Mouse (Mus musculus) megakaryocyte, embryonic 14.5 days (primary cell): ENCODE measurements around the gene Tcp11. TPM values are rescaled to one million over a fixed set of nuclear protein-coding genes. Genes with fewer than 3 reads are reported as not detected.

Experiments
- H3K27me3 ChIP-seq: replicated peaks from 2 replicates; pipeline ENCODE3; 2012; ENCODE audit warnings: inconsistent platforms
- H3K36me3 ChIP-seq: replicated peaks from 2 replicates; pipeline ENCODE3; 2012; ENCODE audit warnings: low read length, inconsistent platforms, mixed read lengths
- H3K4me1 ChIP-seq: 2 replicates; pipeline ENCODE4 v1.6.1; 2012; ENCODE audit warnings: inconsistent platforms
- H3K4me3 ChIP-seq: replicated peaks from 2 replicates; pipeline ENCODE3; 2012; ENCODE audit warnings: moderate library complexity, mild to moderate bottlenecking, inconsistent platforms
- H3K9me3 ChIP-seq: 2 replicates; pipeline ENCODE4 v1.6.1; 2012; ENCODE audit warnings: inconsistent platforms
- FLI1 ChIP-seq: IDR thresholded peaks from 2 replicates; pipeline ENCODE4 v1.6.1; 2012; ENCODE audit warnings: low read length, inconsistent platforms, mixed read lengths
- GATA1 ChIP-seq: IDR thresholded peaks from 3 replicates; pipeline ENCODE4 v1.6.1; 2012; ENCODE audit warnings: mixed read lengths, low read length, inconsistent platforms, borderline replicate concordance
- polyA plus RNA-seq: library from polyadenylated mRNA; stranded (reverse); fragments of >175 nt; gene quantifications from 2 replicates; pipeline ENCODE4 v1.2.3, GENCODE M21; 2012; ENCODE audit warnings: low replicate concordance; ENCODE audit not compliant: insufficient read depth

Tcp11 gene
- polyA plus RNA-seq, 1 experiment, result 0.47 TPM

DNA sequence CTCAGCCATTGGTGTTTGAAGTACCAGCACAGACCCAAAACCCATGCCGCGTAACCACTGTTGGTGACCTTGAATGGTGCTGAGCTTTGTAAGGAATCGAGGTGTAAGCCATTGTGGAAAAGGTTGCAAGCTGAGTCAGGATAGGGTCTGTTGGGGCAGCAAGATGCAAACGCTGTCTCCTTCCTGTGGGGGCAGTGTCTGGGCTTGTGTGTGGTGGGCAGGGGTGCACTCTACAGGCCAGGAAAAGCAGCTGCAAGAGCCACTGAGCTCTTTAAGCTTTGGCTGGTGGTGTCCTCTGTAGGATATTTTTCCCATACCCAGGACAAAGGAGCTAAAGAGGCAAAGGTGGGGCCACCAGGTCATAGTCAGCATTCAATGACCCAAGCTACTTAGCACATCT, 32.0 kb downstream of the Tcp11 start:
- TF ChIP-seq GATA1, result no peak
- no peak for TF ChIP-seq FLI1
- Histone ChIP-seq H3K4me1 (peaks cover 57% of the 10 kb centered on the region), H3K36me3 (peaks cover 100% of the 10 kb centered on the region), H3K27me3 (no peaks in the 10 kb centered on the region), H3K4me3 (no peak overlapping the region), H3K9me3 (no peaks in the 10 kb centered on the region)

- H3K36me3 ChIP-seq, result peaks cover 100% of the 10 kb centered on the region
- no peak overlapping the region for H3K4me3 ChIP-seq
- TF ChIP-seq FLI1, result no peak
- TF ChIP-seq GATA1, result no peak
- H3K27me3 ChIP-seq, result no peaks in the 10 kb centered on the region
- no peaks in the 10 kb centered on the region for H3K9me3 ChIP-seq
- peaks cover 66% of the 10 kb centered on the region for H3K4me1 ChIP-seq
These were observed 32.9 kb downstream of the Tcp11 start for GRCm38 (mm10) chr17:28047520-28047919.

GRCm38 (mm10) chr17:28047017-28047416, 33.4 kb downstream of the Tcp11 start:
- Histone ChIP-seq H3K4me3 (no peak overlapping the region), H3K9me3 (no peaks in the 10 kb centered on the region), H3K36me3 (peaks cover 100% of the 10 kb centered on the region), H3K27me3 (no peaks in the 10 kb centered on the region), H3K4me1 (peaks cover 71% of the 10 kb centered on the region)
- no peak for TF ChIP-seq GATA1
- no peak for TF ChIP-seq FLI1

- peaks cover 100% of the 10 kb centered on the region for H3K36me3 ChIP-seq
These were observed 38.1 kb downstream of the Tcp11 start for GRCm38 (mm10) chr17:28042299-28042771.

GRCm38 (mm10) chr17:28041298-28041697, 39.1 kb downstream of the Tcp11 start:
- peaks cover 75% of the 10 kb centered on the region for H3K4me1 ChIP-seq
- H3K27me3 ChIP-seq, result no peaks in the 10 kb centered on the region
- H3K36me3 ChIP-seq, result peaks cover 100% of the 10 kb centered on the region
- no peak for TF ChIP-seq FLI1
- TF ChIP-seq GATA1, result no peak
- H3K9me3 ChIP-seq, result no peaks in the 10 kb centered on the region
- H3K4me3 ChIP-seq, result no peak overlapping the region

More at GRCm38 (mm10) chr17:28042299-28042771, 38.1 kb downstream of the Tcp11 start:
- TF ChIP-seq FLI1, result no peak
- no peak for TF ChIP-seq GATA1
- H3K9me3 ChIP-seq, result no peaks in the 10 kb centered on the region
- no peaks in the 10 kb centered on the region for H3K27me3 ChIP-seq
- no peak overlapping the region for H3K4me3 ChIP-seq
- H3K4me1 ChIP-seq, result peaks cover 78% of the 10 kb centered on the region

DNA sequence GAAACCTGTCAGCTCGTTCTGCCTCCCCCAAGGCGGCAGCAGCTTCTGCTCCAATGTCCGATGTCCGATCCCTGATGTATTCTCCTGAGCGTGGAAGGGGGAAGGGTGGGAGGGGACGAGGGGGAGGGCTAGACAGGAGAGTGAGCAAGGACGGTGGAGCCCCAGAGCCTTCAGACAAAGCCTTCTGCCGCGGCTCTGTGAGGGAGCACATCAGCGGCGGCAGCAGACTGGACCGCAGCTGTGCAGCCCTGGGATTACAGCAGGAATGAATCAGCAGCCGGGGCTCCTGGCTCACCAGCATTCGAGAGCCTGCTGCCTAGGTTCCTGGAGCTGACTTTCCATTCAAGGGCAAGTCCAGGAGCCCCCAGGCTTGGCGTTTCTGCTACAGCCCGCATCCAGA, 39.8 kb downstream of the Tcp11 start:
- TF ChIP-seq FLI1 (no peak), GATA1 (no peak)
- peaks cover 100% of the 10 kb centered on the region for H3K36me3 ChIP-seq
- no peaks in the 10 kb centered on the region for H3K27me3 ChIP-seq
- peaks cover 74% of the 10 kb centered on the region for H3K4me1 ChIP-seq
- no peak overlapping the region for H3K4me3 ChIP-seq
- no peaks in the 10 kb centered on the region for H3K9me3 ChIP-seq

- no peak overlapping the region for H3K4me3 ChIP-seq
- peaks cover 99% of the 10 kb centered on the region for H3K36me3 ChIP-seq
- H3K9me3 ChIP-seq, result no peaks in the 10 kb centered on the region
- TF ChIP-seq FLI1 (no peak), GATA1 (no peak)
- no peaks in the 10 kb centered on the region for H3K27me3 ChIP-seq
- peaks cover 70% of the 10 kb centered on the region for H3K4me1 ChIP-seq
These were observed 43.4 kb downstream of the Tcp11 start for GRCm38 (mm10) chr17:28036813-28037756.

- no peak for TF ChIP-seq FLI1
- no peak for TF ChIP-seq GATA1
- H3K4me3 ChIP-seq, result no peak overlapping the region
- peaks cover 80% of the 10 kb centered on the region for H3K4me1 ChIP-seq
- no peaks in the 10 kb centered on the region for H3K9me3 ChIP-seq
- H3K36me3 ChIP-seq, result peaks cover 99% of the 10 kb centered on the region
- H3K27me3 ChIP-seq, result no peaks in the 10 kb centered on the region
These were observed 45.5 kb downstream of the Tcp11 start for GRCm38 (mm10) chr17:28034986-28035385.

DNA sequence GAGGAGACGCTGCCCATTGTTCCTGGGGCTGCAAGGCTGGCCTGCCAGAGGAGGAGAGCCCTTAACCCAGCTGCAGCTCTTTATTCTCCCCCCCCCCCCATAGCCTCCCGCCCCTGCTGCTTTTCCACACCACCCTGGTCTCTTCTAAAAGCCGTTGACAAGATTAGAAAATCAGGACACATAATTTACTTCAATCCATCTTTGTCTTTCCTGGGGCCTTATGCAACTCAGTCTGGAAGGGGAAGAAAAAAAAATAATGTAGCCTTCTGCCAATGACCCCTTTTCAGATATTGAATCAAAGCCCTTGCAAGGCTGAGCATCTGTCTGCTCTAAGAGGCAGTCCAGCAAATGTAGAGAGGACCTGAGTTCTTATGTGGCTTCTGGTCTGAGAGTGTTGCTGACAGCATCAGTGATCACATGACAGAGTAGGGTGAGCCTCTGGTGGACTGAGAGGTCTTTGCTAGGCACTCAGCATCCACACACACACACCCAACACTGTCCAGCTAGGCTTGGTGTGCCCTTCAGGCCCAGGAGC, 47.3 kb downstream of the Tcp11 start:
- no peaks in the 10 kb centered on the region for H3K9me3 ChIP-seq
- H3K36me3 ChIP-seq, result peaks cover 93% of the 10 kb centered on the region

DNA sequence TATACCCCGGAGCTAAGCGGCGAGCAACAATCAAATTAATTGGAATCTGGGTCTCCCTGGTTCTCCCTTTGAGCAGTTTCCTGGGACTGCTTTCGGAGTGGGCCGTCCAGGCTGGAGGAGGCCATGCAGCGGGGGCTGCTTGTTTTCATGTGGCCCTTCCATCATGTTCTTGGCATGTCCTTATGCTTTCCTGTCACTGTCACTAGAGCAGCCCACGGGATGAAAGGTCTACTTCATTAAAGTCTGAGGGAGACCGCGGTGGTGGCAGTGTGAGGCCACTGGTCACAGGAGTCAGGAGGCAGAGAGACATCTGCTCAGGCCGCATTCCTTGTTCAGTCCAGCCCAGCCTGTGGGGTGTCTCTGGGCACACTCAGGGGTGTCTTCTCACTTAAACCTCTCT, 48.2 kb downstream of the Tcp11 start:
- peaks cover 92% of the 10 kb centered on the region for H3K36me3 ChIP-seq

More for the DNA sequence above, 47.3 kb downstream of the Tcp11 start:
- Histone ChIP-seq H3K4me1 (peaks cover 91% of the 10 kb centered on the region), H3K27me3 (no peaks in the 10 kb centered on the region), H3K4me3 (no peak overlapping the region)
- TF ChIP-seq GATA1 (no peak), FLI1 (no peak)

More for the DNA sequence above, 48.2 kb downstream of the Tcp11 start:
- TF ChIP-seq GATA1 (no peak), FLI1 (no peak)
- Histone ChIP-seq H3K4me1 (peaks cover 90% of the 10 kb centered on the region), H3K4me3 (no peak overlapping the region), H3K9me3 (no peaks in the 10 kb centered on the region), H3K27me3 (no peaks in the 10 kb centered on the region)
